Mouse (Mus musculus) cerebellum, adult 2 months (tissue): Measurements from ENCODE around the gene Mllt3.
A peak's percentile ranks its signal among the peaks of the same experiment; 100 is the strongest.

ENCODE experiments used
- CTCF ChIP-seq: fragments of 200-500 bp; IDR thresholded peaks from 2 replicates; pipeline ENCODE4 v1.5.1; 2011; ENCODE audit warnings: low read depth, mild to moderate bottlenecking, control low read depth, low read length, moderate library complexity, borderline replicate concordance; ENCODE audit not compliant: insufficient read depth
- POLR2A ChIP-seq: fragments of 200-500 bp; IDR thresholded peaks from 2 replicates; pipeline ENCODE4 v1.6.1; 2011; ENCODE audit warnings: low read length, control low read depth, borderline replicate concordance; ENCODE audit not compliant: insufficient read depth

- TF ChIP-seq POLR2A (no peak), CTCF (peak; percentile 23; the same call in 1 of the 2 replicates)
These were observed 10.5 kb downstream of the Mllt3 start for GRCm38 (mm10) chr4:88022623-88023022.
